Mouse (Mus musculus) frontal cortex, postnatal 25 days (tissue): Measurements from ENCODE around the gene Nol8.

Source experiments
- DNase-seq, 2 experiments: peaks; one replicate each; pipeline ENCODE4 v3.0.0; 2022; ENCODE audit warnings: low spot score in 2 of 2

The Nol8 gene

DNA sequence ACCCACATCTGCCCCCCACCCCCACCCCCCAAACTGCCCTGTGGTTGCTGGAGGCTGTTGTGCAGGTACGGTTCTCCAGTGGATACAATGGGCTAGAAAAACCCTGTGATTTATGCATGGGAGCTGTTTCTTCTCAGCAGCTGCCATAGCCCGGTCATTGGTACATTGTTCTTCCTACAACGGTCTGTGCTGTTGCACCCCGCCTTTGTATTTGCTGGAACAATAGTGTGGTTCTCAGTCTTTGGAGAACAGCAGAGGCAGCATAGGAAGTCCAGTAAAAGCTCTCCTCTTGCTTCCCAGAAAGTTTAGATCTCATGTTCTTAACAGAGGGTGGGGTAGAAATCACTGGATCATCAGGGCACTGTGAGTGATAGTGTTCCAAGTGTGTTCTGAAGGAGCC lies 31.4 kb downstream of the Nol8 start:
- no peak for DNase-seq

GRCm38 (mm10) chr13:49691056-49691455 lies 38.2 kb downstream of the Nol8 start:
- DNase-seq = no peak

GRCm38 (mm10) chr13:49703216-49703779 lies 50.4 kb downstream of the Nol8 start:
- no peak for DNase-seq

- no peak for DNase-seq
These were observed 53.3 kb downstream of the Nol8 start for GRCm38 (mm10) chr13:49706032-49706690.

GRCm38 (mm10) chr13:49708311-49708710 lies 55.4 kb downstream of the Nol8 start:
- DNase-seq = no peak

- no peak for DNase-seq
These were observed 59.3 kb downstream of the Nol8 start for GRCm38 (mm10) chr13:49712047-49712721.

GRCm38 (mm10) chr13:49719310-49719709 lies 66.4 kb downstream of the Nol8 start:
- DNase-seq = no peak
